Mouse (Mus musculus) thymus, postnatal 36 days (tissue): ENCODE measurements around the gene Adamts2.

Experiments
- DNase-seq, 2 experiments: peaks; one replicate each; pipeline ENCODE4 v3.0.0; 2022; ENCODE audit warnings: mixed read lengths in 2 of 2

Adamts2 gene

DNA sequence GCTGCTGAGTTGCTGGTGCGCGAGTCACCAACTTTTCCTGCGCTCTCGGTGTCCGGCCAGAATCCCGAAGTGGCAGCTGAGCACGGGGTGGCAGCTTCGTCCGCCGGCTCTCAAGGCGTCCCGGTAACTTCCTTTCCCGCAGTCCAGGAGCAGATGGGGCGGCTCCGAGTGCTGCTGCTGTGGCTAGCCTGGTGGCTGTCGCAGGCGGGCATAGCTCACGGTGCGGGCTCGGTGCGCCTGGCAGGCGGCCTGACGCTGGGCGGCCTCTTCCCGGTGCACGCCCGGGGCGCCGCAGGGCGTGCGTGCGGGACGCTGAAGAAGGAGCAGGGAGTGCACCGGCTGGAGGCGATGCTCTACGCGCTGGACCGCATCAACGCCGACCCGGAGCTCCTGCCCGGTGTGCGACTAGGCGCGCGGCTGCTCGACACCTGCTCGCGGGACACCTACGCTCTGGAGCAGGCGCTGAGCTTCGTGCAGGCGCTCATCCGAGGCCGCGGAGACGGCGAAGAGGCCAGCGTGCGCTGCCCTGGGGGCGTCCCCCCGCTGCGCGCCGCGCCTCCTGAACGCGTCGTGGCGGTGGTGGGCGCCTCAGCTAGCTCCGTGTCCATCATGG lies 249.2 kb downstream of the Adamts2 start:
- DNase-seq = peak; percentile 35 to 48
